Mouse (Mus musculus) forebrain, embryonic 14.5 days (tissue): Measurements from ENCODE around the gene Hnrnpl. TPM values are rescaled to one million over a fixed set of nuclear protein-coding genes. Genes with fewer than 3 reads are reported as not detected.
A peak's percentile ranks its signal among the peaks of the same experiment; 100 is the strongest.

Experiments
- ATAC-seq: fragments of 200-750 bp; cut with Nextera tagmentation; 2 replicates; pipeline ENCODE4 v1.8.0; 2017; ENCODE audit warnings: mild to moderate bottlenecking, moderate library complexity
- DNase-seq: peaks from one replicate; pipeline ENCODE4 v3.0.0-alpha.2; 2015; ENCODE audit warnings: low spot score
- H3K27ac ChIP-seq: fragments of 300-500 bp; sonication (generic); 2 replicates; pipeline ENCODE4 v1.5.1; 2014; ENCODE audit warnings: low read depth, mild to moderate bottlenecking, control low read depth, low read length, moderate library complexity
- H3K27me3 ChIP-seq: fragments of 300-500 bp; sonication (generic); replicated peaks from 2 replicates; pipeline ENCODE4 v1.6.1; 2014; ENCODE audit warnings: low read length, control low read depth, mixed read lengths; ENCODE audit not compliant: control insufficient read depth, insufficient read depth
- H3K36me3 ChIP-seq: fragments of 300-500 bp; sonication (generic); 2 replicates; pipeline ENCODE4 v1.6.1; 2014; ENCODE audit warnings: low read length, control low read depth; ENCODE audit not compliant: control insufficient read depth, insufficient read depth
- H3K4me1 ChIP-seq: fragments of 300-500 bp; sonication (generic); 2 replicates; pipeline ENCODE4 v1.6.1; 2014; ENCODE audit warnings: antibody characterized with exemption, low read length, control low read depth; ENCODE audit not compliant: control insufficient read depth, insufficient read depth
- H3K4me2 ChIP-seq: fragments of 300-500 bp; sonication (generic); 2 replicates; pipeline ENCODE4 v1.6.1; 2014; ENCODE audit warnings: mild to moderate bottlenecking, control low read depth, low read length
- H3K4me3 ChIP-seq: fragments of 300-500 bp; sonication (generic); 2 replicates; pipeline ENCODE4 v1.5.1; 2014; ENCODE audit warnings: low read depth, low read length, control low read depth
- H3K9ac ChIP-seq: fragments of 300-500 bp; sonication (generic); 2 replicates; pipeline ENCODE4 v1.6.1; 2014; ENCODE audit warnings: mild to moderate bottlenecking, low read length, control low read depth, moderate library complexity
- H3K9me3 ChIP-seq: fragments of 300-500 bp; sonication (generic); replicated peaks from 2 replicates; pipeline ENCODE4 v1.6.1; 2016; ENCODE audit warnings: low read length, control low read depth, mixed read lengths; ENCODE audit not compliant: control insufficient read depth
- WGBS: fragments of 180-500 bp; shearing (Covaris S2); extraction: QIAGEN DNeasy Blood & Tissue Kit; methylation state at CpG from one replicate; pipeline ENCODE4 v1.1.7; 2014; 5-methylcytosine and 5-hydroxymethylcytosine counted together
- polyA plus RNA-seq: library from polyadenylated mRNA; unstranded; fragments of >200 nt; fragmentation: Nextera tagmentation; extraction: Ambion mirVana; gene quantifications from 2 replicates; pipeline ENCODE4 v1.2.1, GENCODE M21; 2014

Gene Hnrnpl
- polyA plus RNA-seq, 1 experiment from 2014 or later, result 190 TPM

GRCm38 (mm10) chr7:28819571-28819970 is 11.2 kb downstream of the Hnrnpl start:
- ATAC-seq, result no peak
- H3K27ac ChIP-seq, result no peak overlapping the region
- peaks cover 89% of the 10 kb centered on the region for H3K36me3 ChIP-seq
- no peak for DNase-seq
- no peaks in the 10 kb centered on the region for H3K9me3 ChIP-seq
- no peaks in the 10 kb centered on the region for H3K27me3 ChIP-seq
- peaks cover 1% of the 10 kb centered on the region for H3K4me1 ChIP-seq
- 83% methylated on average over 4 of the region's 4 CpGs for WGBS
- H3K4me3 ChIP-seq, result no peak overlapping the region
- H3K9ac ChIP-seq, result no peak overlapping the region
- no peak overlapping the region for H3K4me2 ChIP-seq

- ATAC-seq, result no peak
- Histone ChIP-seq H3K9ac (no peak overlapping the region), H3K27ac (peak overlapping the region; percentile 58)
Observed at GRCm38 (mm10) chr7:28820358-28821260, 12.3 kb downstream of the Hnrnpl start.

GRCm38 (mm10) chr7:28821261-28821831 is 13.0 kb downstream of the Hnrnpl start:
- Histone ChIP-seq H3K9me3 (no peaks in the 10 kb centered on the region), H3K4me3 (no peak overlapping the region), H3K9ac (no peak overlapping the region), H3K36me3 (peaks cover 71% of the 10 kb centered on the region), H3K4me2 (no peak overlapping the region), H3K4me1 (peaks cover 9% of the 10 kb centered on the region), H3K27ac (peak overlapping the region; percentile 9; the same call in 1 of the 2 replicates), H3K27me3 (no peaks in the 10 kb centered on the region)
- ATAC-seq (no peak), DNase-seq (no peak)
- WGBS, result 79% methylated on average over 10 of the region's 10 CpGs

More at GRCm38 (mm10) chr7:28820358-28821260, 12.3 kb downstream of the Hnrnpl start:
- no peak overlapping the region for H3K4me3 ChIP-seq
- peaks cover 6% of the 10 kb centered on the region for H3K4me1 ChIP-seq
- no peak for DNase-seq
- H3K9me3 ChIP-seq, result no peaks in the 10 kb centered on the region
- peaks cover 78% of the 10 kb centered on the region for H3K36me3 ChIP-seq
- no peaks in the 10 kb centered on the region for H3K27me3 ChIP-seq
- no peak overlapping the region for H3K4me2 ChIP-seq
- 46% methylated on average over 12 of the region's 12 CpGs for WGBS

GRCm38 (mm10) chr7:28822556-28822955 is 14.2 kb downstream of the Hnrnpl start:
- peaks cover 9% of the 10 kb centered on the region for H3K4me1 ChIP-seq
- no peak for DNase-seq

GRCm38 (mm10) chr7:28822993-28823903 is 14.9 kb downstream of the Hnrnpl start:
- H3K4me2 ChIP-seq, result no peak overlapping the region
- H3K9ac ChIP-seq, result no peak overlapping the region
- H3K4me1 ChIP-seq, result peaks cover 9% of the 10 kb centered on the region
- 57% methylated on average over 10 of the region's 10 CpGs for WGBS
- peaks cover 52% of the 10 kb centered on the region for H3K36me3 ChIP-seq
- DNase-seq (no peak), ATAC-seq (no peak)
- H3K27ac ChIP-seq, result no peak overlapping the region
- no peaks in the 10 kb centered on the region for H3K27me3 ChIP-seq
- no peak overlapping the region for H3K4me3 ChIP-seq
- H3K9me3 ChIP-seq, result no peaks in the 10 kb centered on the region

More at GRCm38 (mm10) chr7:28822556-28822955, 14.2 kb downstream of the Hnrnpl start:
- H3K9ac ChIP-seq, result no peak overlapping the region
- H3K27me3 ChIP-seq, result no peaks in the 10 kb centered on the region
- H3K4me3 ChIP-seq, result no peak overlapping the region
- no peak overlapping the region for H3K27ac ChIP-seq
- H3K36me3 ChIP-seq, result peaks cover 59% of the 10 kb centered on the region
- 63% methylated on average over 1 of the region's 1 CpGs for WGBS
- H3K9me3 ChIP-seq, result no peaks in the 10 kb centered on the region
- no peak for ATAC-seq
- no peak overlapping the region for H3K4me2 ChIP-seq

GRCm38 (mm10) chr7:28823932-28824331 is 15.6 kb downstream of the Hnrnpl start:
- WGBS, result 61% methylated on average over 2 of the region's 2 CpGs
- Histone ChIP-seq H3K4me2 (no peak overlapping the region), H3K9ac (no peak overlapping the region), H3K27ac (no peak overlapping the region), H3K4me3 (no peak overlapping the region), H3K36me3 (peaks cover 45% of the 10 kb centered on the region), H3K9me3 (no peaks in the 10 kb centered on the region), H3K4me1 (peaks cover 9% of the 10 kb centered on the region), H3K27me3 (no peaks in the 10 kb centered on the region)
- ATAC-seq, result no peak
- no peak for DNase-seq

GRCm38 (mm10) chr7:28824941-28825685 is 16.8 kb downstream of the Hnrnpl start, which contains the start of gene Ech1:
Gene Ech1 (plus strand): TSS chr7:28825217.
- peak; percentile 96 for DNase-seq
- H3K4me1 ChIP-seq, result peaks cover 9% of the 10 kb centered on the region
- H3K9ac ChIP-seq, result peak within 1 kb of the TSS; percentile 66
- ATAC-seq, result peak; percentile 84
- peak within 1 kb of the TSS; percentile 69 for H3K4me2 ChIP-seq
- no peaks in the 10 kb centered on the region for H3K9me3 ChIP-seq
- 3% methylated on average over 33 of the region's 33 CpGs for WGBS
- H3K36me3 ChIP-seq, result peaks cover 38% of the 10 kb centered on the region
- H3K27me3 ChIP-seq, result no peaks in the 10 kb centered on the region
- peak within 1 kb of the TSS; percentile 53 for H3K27ac ChIP-seq
- peak within 1 kb of the TSS; percentile 39 for H3K4me3 ChIP-seq
